Mouse (Mus musculus) ovary, postnatal 14 days (tissue): Measurements from ENCODE around the gene Faf2.
"Not testable (repeated sequence)": the region's sequence is repeated elsewhere in the genome, so short reads cannot be mapped to it uniquely, and the experiment has no call there.

Experiments used
- DNase-seq: peaks from one replicate; pipeline ENCODE4 v3.0.0; 2022; ENCODE audit warnings: low spot score

Faf2 gene

DNA sequence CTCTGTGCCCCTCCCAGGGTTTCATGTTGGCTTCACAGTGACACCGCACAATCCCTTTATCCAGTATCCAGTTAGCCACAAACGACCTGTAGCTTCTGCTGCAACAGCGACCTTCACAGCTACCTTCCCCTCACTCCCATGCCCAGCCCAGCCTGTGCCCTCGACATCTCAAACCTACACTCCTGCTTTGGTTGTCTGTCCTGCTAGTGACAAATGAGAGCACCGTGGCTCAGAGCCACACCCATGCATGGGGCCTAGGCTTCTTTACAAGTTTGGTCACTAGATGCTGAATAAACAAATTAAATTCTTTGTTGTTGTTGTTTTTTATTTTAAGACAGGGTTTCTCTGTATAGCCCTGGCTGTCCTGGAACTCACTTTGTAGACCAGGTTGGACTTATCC lies 14.4 kb upstream of the Faf2 start:
- DNase-seq: no peak

- no peak for DNase-seq
Observed at GRCm38 (mm10) chr13:54608002-54608401, 13.6 kb upstream of the Faf2 start.

GRCm38 (mm10) chr13:54608666-54609065 lies 12.9 kb upstream of the Faf2 start:
- no peak for DNase-seq

DNA sequence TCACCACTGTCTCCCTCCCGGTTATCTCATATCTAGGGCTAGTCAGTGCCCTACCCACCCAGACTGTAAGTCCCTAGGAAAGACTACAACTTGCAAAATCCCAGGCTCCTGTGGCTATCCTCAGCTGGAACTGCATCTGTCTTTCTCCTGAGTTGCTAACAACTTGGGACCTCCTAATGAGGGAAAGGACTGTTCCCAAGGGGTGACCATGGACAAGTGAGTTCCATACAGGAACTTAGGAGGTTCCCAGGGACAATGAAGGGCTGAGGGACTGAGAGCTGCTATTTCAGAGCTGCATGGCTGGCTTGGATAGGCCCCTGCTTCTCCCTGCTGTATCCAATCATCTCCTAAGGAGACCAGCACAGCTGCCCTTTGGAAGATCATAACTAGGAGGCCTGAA lies 12.3 kb upstream of the Faf2 start:
- DNase-seq: no peak

- DNase-seq: no peak
Observed at GRCm38 (mm10) chr13:54610613-54610971, 11.0 kb upstream of the Faf2 start.

DNA sequence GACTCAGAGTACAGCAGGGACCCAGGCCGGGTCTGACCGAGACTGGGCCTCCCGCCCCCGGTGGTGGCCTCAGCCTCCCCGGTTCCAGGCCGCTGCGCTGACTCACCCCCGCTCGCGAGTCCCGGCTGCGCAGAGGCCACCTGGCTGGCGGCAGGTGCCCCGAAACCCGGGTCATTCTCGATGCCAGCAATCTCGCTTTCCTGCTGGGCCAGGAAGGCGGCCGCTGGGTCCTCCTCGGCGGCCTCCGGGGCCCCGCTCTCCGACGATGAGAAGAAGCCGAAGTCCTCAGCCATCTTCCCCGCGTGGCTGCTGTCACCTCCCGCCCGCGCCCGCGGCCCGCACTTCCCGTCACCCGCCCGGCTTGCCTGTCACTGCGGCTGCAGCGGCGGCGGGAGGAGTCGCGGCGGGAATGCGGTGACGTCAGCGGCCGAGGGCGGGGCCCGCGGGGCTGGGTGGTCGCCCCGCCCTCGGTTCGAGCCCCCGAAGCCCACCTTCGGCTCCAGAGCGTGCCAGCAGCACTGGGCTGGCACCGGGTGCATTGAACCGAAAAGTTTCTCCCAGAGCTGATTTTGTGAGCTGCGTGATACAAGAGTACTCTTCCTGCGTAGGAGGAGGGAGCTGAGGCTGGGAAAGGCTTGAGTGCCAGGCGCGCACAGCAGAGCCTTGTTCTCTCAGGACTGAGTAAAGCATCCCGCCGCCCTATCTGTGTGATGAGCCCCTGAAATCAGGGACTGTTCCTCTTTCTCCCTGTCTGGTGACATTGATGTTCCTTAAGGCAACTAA lies 10.4 kb upstream of the Faf2 start, which contains the start of gene Cltb:
TSS of gene Cltb (minus strand) at position 373 of the 783 bp plus-strand sequence.
- DNase-seq: peak; percentile 80

GRCm38 (mm10) chr13:54613141-54613540 lies 8.4 kb upstream of the Faf2 start:
- not testable (repeated sequence) for DNase-seq

GRCm38 (mm10) chr13:54616307-54616706 lies 5.3 kb upstream of the Faf2 start:
- DNase-seq: no peak

- no peak for DNase-seq
Observed at GRCm38 (mm10) chr13:54616998-54617397, 4.6 kb upstream of the Faf2 start.

- peak; percentile 13 for DNase-seq
Observed at GRCm38 (mm10) chr13:54621960-54622521, 457 bp downstream of the Faf2 start.

DNA sequence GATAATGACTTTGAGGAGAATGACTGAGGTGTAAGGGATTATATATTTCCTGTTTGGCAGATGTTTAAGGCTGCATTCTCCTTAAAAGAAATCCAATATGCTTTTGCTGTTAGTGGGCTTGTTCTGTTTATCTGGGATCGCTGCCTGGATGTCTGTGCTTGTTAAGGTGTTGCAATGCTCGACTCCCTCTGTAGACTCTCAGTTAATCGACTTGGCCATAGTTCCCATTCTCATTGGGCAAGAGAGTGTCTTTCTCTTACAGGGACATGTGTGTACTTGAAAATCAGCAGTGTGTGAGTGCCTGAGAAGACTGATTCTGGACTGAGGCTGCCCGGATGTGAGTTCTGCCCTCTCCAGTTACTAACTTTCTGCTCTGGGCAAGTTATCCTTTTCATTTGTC lies 7.5 kb downstream of the Faf2 start:
- no peak for DNase-seq

- no peak for DNase-seq
Observed at GRCm38 (mm10) chr13:54632731-54633277, 11.2 kb downstream of the Faf2 start.

DNA sequence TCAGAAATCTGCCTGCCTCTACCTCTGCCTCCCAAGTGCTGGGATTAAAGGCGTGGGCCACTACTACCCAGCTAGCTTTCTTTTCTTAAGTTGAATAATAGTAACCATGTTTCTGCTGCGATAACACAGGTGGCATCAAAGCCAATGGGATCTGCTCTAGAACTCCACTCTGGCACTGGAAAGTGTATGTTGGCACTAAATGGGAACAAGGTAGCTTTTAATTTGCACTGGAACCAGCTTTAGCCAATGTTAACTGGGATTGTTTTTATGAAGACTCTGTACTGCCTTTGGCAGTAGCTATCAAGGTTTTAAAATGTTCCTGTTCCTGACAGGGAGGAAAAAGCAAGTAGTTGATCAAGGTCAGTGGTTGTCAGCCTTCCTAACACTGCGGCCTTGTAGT lies 13.4 kb downstream of the Faf2 start:
- no peak for DNase-seq

DNA sequence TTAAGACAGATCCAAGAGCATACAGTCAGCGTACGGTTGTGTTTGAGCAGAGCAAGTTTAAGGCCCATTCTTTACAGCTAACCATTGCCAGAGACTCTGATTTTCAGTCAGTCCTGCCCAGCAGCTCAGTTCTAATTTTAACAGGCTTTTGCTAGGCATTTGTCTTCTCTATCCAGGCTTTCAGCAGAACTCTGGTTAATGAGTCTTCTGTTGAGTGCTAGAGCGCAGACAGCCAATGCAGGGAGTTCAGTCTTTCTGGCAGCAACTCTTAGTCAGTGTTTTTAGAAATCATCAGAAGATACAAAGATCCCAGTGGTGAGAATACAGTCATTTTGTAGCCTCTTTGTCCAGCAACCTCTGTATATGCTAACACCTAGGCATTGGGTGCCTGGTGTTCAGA lies 28.9 kb downstream of the Faf2 start:
- no peak for DNase-seq

DNA sequence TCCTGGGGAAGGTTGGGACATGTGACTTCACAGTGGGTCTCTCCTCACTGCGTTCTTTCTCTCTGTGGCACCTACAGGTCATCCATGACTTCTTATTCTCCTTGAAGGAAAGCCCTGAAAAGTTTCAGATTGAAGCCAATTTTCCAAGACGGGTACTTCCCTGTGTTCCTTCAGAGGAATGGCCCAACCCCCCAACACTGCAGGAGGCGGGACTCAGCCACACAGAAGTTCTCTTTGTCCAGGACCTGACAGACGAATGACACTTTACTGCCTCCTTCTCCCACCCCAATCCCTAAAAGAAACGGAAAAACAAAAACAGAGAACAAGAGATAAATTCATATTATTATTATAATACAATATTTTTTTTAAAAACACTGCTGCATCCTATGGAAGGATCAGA lies 39.3 kb downstream of the Faf2 start:
- DNase-seq: no peak

DNA sequence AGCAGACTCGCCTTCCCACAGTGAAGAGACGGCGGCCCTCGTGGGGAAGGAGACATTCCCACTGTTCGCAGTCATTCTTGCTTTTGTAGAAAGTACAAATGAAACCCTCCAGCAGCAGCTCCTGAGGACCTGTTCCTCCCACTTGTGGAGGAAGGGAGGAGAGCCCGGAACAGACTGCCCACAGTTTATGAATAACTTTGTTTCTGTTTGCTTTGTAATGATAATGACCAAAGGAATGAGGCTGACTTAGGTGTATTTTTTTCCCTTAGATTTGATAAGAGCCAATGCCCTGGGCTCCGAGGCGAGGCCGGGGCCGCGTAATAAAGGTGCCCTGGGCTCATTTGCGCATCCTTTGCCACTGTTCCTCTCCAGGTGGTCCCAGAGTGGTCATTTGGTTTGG lies 39.8 kb downstream of the Faf2 start:
- no peak for DNase-seq

DNA sequence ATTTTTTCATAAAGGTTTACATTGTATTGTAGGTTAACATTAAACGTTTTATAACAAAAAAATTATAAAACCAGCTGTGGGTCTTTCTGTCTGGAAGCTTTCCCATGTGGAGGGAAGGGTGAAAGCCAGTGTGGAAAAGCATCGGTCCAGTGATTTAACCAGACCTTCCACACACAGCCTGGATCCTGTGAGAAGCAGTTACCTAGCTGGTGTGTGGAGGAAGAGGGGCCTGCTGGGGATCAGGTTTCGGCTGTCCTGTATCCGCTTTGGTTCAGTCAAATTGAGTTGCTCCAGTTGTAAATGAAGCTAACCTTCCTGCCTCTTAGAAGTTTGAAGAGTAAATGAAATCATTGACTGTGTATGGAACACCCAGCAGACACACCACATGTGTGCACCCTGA lies 42.4 kb downstream of the Faf2 start:
- no peak for DNase-seq

DNA sequence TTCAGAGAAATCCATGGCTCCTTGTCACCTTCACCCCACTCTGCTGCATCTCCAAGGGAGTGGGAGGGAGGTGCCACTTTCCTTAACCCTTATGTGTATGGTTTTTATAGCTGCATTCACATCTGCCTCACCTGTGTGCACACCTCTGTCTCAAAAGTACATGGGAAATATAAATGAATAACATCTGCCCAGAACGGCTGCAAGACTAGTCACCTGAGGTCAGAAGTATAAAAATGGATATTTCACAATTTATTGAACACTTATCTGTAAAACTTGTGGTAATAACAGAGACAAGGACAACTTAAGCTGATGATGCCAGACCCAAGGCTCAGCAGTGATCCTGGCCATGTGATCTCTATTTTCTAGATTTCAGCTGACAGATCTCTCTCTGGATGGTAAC lies 42.9 kb downstream of the Faf2 start:
- DNase-seq: no peak

DNA sequence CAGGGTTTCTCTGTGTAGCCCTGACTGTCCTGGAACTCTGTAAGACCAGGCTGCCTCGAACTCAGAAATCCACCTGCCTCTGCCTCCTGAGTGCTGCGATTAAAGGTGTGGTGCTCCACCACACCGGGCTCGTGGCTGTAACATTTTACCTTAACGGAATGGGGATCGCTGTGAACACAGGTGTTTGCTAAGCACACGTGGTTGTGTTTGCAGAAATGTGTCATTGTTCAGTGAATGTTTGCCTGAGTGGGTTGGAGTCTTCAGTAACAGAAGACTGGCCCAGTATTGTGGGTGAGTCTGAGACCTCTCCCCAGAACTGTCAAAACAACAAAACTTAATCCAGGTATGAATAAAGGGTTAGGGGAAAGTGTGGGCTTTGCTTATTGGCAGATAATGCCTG lies 43.5 kb downstream of the Faf2 start:
- DNase-seq: no peak

GRCm38 (mm10) chr13:54670491-54670890 lies 48.9 kb downstream of the Faf2 start:
- DNase-seq: no peak

GRCm38 (mm10) chr13:54675895-54676590 lies 54.5 kb downstream of the Faf2 start:
- DNase-seq: no peak

GRCm38 (mm10) chr13:54678263-54678662 lies 56.7 kb downstream of the Faf2 start:
- no peak for DNase-seq
